Mouse (Mus musculus): Measurements from ENCODE around the gene Amn1.
"Not testable (repeated sequence)": the region's sequence is repeated elsewhere in the genome, so short reads cannot be mapped to it uniquely, and the experiment has no call there.

Gene Amn1

DNA sequence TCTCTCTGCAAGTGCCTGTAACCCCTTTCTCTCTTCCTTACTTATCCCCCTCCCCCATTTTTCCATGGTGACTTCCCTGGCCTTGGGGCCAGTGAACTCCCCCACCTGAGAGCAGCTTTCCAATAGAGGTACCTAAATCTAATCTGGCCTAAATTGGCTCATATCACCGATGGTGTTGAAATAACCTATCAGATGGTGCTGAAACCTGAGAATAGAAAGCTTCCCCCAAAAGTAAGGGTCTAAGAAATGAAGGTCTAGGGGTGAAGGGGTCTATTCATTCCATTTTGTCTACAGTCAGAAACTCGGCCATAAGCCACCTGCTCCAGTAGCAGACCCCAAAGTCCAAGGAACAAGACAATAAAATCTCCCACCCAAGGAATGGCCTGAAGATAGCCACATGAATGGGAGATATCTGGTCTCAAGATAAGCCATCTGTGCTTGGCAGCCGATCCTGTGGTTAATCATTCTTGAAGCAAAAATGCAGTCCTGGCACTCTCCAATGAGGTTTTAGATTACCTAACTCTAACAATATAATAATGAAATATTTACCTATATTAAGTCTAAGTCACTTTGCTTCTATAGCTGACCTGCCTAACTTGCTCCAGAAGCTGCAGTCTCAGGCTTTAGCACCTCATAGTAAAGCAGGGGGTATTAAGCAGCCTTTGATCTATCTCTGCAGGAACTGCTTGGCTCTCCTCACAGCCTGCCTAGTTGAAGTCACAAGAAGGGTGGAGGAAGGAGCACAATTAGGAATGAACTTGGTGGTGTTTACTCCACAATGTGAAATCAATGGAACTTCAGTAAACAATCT is 33.3 kb downstream of the Amn1 start:
- in situ Hi-C loops (cut with MboI, MseI): no loop called here

DNA sequence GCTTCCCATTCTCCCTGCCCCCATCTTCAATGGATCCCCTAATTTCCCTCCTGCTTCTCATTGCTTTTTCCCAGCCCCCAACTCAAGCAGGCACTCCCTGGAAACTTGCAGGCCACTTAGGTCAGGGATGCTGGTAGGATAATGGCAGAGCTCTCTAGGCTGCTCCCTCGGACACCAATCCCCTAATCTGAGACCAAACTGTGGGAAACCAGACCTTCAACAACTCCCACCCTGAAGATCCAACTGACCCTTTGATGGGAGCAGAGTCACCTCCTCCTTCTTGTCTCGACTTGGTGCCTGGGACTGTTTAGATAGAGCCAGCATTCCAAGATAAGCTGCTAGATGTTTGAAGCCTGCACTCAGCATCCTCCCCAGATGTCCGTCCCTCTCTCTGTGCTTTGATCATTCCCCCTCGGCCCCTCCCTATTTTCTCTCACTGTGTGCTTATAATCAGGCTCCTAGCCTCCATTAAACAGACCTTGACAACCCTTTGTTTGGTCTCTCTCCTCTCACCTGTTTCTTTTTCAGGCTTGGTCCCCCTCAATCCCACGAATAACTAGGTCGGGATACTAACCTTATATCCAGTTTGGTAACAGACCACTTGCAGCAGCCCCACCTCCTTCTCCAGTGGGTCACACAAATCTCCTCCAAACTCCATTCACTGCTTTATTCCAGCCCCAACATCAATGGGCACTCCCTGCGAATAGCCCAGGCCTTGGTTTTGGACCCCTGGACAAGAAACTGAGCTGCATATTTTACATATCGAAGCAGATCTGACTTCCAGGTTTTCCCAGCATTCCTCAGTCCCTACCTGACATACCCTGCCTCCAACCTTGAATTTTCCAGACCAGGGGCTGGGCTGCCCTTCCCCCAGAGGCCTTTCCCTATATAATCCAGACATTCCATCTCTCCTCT is 34.1 kb downstream of the Amn1 start:
- in situ Hi-C loops (cut with MboI, MseI): no loop called here

DNA sequence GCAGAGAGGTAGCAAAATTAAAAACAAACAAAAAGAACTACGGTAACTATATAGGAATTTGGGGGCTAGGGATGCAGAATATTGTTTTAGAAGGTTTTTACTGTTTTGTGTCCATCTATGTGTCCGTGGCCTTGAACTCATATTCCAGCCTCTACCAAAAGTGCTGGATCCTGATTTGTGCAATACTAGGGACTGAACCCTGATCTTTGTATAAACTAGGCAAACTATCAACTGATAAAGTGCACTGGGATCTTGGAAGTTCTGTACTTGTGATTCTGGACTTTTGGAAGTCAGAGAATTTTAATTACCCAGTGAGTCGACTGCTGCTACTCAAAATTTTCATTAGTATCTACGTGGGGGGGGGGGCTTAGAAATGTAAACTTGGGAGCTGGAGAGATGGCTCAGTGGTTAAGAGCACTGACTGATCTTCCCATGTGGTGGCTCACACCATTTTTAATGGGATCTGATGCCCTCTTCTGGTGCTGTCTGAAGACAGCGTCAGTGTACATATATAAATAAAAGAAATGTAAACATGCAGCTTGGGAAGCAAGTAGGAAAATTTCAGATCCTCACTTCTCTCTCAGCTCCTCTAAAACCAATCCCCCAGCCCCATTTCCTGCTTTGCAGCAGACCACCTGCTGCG is 34.9 kb downstream of the Amn1 start:
- in situ Hi-C loops (cut with MboI, MseI): no loop called here

DNA sequence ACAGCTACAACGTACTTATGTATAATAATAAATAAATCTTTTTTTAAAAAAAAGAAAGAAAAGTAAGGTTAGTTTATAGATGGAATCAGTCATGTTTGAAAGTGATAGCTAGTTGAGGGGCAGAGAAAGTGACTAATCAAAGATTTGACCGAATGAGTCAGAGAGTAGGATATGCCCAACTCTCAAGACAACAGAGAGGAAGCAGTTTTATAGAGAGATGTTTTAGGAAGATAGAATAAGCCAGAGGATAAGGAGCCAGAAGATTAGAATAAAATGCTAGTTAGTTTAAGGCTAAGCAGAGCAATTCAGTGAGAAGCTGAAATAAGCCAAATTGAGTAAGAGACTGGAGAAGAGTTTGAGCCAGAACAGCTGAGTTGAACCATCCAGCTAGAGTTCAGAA is 36.4 kb downstream of the Amn1 start:
- in situ Hi-C loops (cut with MboI, MseI): no loop called here

DNA sequence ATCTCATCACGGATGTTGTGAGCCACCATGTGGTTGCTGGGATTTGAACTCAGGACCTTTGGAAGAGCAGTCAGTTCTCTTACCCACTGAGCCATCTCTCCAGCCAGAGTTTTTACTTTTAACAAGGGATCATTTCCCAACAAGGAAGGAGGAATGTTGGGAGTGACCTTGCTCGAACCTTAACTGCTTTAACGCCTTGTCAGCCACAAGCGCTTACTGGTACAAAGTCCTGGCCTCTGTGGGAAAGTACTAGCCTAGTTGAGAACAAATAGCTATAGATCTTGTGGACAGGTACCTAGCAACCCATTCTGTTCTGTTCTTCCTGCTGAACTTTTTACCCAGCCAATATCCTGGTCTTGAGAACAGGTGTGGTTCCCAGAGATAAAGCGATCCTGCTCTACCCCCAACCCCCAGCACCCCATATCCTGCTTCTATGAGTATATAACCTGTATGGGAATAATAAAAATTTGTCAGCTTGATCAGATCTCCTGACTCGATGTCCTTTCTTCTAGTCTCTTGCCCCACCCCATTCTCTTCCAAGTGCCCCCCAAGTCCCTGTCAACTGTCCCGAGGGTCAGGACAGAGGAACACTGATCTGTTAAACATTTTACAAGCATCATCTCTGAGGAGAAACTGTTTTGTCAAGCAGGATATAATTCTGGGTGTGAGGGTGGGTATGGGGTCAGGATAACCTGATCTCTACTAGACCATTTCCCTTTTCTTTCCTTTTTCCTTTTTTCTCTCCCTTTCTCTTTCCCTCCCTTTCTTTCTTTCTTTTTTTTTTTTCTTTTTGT is 39.9 kb downstream of the Amn1 start:
- in situ Hi-C loops (cut with MboI, MseI): no loop called here

DNA sequence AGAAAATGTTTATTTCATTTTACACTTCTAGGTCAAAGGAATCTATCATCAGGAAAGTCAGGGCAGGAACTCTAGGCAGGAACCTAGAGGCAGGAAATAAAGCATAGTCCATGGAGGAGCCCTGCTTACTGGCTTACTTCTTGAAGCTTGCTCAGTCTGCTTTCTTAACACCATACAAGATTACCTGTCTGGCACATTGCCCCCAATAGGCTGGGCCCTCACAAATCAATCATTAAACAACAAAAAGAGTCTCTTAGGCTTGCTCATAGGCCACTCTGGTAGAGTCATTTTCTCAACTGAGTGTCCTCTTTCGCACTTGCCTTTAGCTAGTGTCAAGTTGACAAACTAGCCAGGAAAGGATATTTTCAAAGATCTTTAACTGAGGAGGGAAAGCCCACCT is 43.4 kb downstream of the Amn1 start:
- in situ Hi-C loops (cut with MboI, MseI): no loop called here

DNA sequence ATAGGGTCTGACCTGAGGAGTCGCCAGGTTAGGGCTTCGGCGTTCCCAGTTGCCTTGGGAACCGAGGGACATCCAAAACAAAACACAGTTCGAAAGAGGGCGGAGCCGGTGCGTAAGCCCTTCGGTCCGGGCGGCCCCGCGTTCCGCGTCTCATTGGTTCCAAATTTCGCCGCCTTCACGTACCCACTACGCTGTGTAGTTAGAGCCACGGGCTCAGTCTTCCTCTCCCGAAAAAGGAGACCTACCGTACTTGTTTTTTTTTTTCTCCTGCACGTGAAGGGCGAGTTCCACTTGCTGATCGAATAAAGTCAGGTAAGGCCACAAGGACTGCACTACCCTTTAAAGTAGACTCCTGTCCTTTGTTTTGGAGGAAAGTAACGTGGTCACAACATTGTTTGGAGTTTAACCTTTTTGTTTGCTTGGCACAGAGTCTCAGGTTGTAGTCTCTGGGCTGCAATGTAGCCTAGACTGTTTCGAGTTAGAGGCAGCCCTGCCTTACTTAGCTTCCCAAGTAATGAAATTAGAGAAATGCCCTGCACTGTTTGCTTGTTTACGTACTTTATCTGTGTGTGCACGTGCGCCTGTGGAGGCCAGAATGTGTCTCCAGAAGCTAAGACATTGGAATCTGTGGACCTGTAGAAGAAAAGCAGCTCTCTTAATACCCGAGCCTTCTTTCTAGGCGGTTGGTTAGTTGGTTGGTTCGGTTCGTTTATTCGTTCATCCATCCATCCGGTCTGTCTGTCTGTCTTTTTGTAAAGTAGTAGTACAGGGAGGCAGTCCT is 46.9 kb downstream of the Amn1 start:
- in situ Hi-C loops (cut with MboI, MseI): loop anchor here (5.0 kb wide), 1 partner anchor 46 kb away; the partner anchor contains the start of gene Amn1

DNA sequence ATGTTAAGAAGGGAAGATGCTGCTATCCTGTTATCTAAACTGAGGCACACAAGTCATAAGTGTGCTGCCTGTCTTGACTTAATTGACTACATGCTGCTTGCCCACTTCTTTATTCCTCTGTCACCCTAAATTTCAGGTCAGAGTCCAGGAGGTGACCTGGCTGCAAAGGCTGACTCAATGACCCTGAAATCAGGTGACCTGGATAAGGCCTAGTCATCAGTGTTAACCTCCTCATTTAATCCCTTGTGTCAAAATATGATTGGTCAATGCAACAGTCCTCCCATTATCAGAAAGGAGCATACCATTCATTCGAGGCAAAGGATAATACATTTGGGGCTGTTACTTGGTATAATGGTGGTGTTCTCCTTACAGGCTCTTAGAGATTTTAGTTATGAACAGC is 49.0 kb downstream of the Amn1 start, which contains the start of gene Etfbkmt:
Gene Etfbkmt, plus strand, starts transcription at position 379 of the 400 bp plus-strand sequence.
- in situ Hi-C loops (cut with MboI, MseI): loop anchor here (5.0 kb wide), 1 partner anchor 233 kb away; no protein-coding TSS in a partner anchor

DNA sequence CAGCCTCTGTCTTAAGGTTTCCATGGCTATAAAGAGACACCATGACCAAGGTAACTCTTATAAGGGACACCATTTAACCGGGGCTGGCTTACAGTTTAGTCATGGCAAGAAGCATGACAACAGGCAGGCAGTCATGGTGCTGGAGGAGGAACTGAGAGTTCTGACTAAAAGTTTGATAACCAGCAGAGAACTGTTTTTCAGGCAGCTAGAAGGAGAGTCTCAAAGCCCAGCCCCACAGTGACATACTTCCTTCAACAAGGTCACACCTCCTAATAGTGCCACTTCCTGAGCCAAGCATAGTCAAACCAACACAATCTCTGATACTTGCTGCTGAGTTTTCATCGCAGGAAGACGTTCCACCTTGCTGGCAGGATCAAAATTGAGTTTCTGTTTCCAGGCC is 49.5 kb downstream of the Amn1 start:
- in situ Hi-C loops (cut with MboI, MseI): loop anchor here (5.0 kb wide), 1 partner anchor 233 kb away; no protein-coding TSS in a partner anchor

DNA sequence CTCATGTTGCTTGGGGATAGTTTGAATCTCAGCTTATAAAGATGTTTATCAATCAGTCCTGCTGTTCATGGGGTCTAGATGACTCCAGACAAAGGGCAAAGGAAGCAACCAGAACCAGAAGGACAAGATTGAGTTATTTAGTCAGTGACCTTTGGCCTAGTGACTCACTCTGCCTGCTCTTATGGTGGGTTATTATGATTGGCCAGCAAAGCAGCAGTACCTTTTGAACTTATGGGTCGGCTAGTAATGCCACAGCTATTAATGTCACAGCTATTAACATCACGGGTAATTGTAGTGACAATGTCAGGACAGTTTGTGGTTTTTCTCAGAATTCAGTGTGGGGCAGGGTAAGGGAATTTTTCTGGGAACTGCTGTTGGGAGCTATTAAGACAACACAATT is 50.6 kb downstream of the Amn1 start:
- in situ Hi-C loops (cut with MboI, MseI): loop anchor here (5.0 kb wide), 1 partner anchor 234 kb away; no protein-coding TSS in a partner anchor

DNA sequence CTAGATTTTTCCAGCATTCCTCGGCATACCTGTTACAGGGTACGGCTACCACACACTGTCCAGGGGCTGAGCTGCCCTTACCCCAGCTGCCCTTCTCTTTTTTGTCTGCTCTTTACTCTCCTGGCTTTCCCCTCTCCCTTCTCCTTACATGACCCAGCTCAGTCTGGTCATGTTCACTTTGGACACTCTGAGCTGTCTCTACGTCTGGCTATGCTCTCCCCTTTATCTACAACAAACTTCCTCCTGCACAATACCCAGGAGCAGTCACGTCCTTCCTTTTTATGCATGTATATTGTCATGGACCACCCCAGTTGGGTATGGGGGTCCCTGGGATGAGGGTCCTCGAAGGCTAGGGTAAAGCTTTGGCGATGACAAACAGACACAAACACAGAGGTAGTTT is 52.9 kb downstream of the Amn1 start:
- in situ Hi-C loops (cut with MboI, MseI): loop anchor here (5.0 kb wide), 1 partner anchor 237 kb away; no protein-coding TSS in a partner anchor

DNA sequence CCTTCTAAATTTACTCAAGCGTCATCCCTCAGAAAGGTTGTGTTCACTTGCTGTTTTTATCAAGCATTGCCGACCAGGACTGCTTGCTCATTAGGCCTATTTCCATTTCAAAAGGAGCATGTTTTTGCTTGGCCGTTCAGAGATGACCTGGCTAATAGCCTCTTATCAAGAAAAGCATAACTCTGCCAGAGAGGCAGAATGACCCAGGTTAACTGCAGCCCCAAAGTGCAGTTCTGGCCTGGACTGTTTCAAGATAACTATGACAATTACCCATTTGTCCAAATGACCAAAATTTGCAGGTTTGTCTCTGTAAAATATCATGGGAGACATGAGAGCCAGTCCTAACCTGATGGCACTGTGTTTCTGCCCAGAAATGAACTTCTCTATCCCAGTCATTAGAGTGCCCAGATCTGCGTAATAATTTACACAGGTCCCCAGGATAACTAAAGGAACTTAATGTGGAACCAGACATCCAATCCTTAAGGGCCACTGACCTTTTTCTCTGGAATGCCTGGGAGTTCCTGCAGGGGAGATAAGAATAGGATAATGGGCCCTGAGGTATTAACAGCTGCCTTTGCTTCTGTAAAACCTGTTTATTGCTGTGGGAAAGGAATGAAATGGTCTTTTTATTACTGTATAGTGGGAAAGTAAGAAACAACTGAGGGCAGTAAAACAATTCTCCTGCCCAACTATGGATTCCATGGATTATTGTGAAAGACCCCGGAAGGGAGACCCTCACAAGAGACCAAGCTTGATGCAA is 53.9 kb downstream of the Amn1 start:
- in situ Hi-C loops (cut with MboI, MseI): loop anchor here (5.0 kb wide), 1 partner anchor 238 kb away; no protein-coding TSS in a partner anchor

DNA sequence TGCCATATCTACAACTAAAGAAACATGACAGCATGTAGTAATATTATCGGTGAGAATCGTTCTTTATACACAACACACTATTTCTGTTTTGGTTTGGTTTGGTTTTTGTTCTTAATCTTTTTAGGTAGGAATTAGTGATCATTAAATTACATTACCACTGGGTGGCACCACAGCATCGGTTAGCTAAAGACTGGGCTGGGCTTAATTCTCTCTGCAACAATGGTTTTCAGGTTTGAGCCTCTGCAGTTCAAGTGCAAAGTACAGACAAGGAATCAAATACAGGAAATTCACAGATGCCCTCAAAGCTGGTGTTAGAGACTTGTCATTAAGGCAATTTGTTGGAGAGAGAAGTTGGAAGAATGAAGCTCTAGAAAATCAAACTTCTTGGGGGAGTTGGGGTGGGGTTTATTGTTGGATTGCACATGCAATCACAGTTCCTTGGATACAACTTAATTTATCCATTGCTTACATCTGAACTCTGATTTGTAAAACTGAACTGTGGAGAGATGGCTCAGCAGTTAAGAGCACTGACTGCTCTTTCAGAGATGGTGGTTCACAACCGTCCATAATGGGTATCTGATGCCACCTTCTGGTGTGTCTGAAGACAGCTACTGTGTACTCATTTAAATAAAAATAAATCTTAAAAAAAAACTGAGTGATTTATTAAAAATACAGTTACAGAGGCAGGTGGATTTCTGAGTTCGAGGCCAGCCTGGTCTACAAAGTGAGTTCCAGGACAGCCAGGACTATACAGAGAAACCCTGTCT is 56.0 kb downstream of the Amn1 start:
- in situ Hi-C loops (cut with MboI, MseI): no loop called here

DNA sequence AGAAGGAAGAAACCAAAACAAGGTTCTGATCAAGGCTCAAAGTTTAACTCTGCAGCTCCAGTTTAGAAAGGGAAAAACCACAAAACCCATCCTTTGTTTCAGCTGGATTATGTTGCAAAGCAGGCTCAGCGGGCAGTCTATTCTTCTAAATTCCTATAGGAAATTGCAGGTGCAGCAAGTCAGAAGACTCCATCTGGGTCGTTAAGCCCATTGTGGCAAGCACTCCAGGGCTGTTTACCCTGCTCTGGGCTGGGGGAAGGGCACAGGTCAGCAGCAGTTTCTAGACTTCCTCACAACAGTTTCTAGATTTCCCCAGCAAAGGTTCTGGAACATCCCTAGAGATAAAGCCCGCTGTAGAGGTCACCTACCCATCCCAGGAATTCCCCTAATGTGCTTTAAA is 57.4 kb downstream of the Amn1 start:
- in situ Hi-C loops (cut with MboI, MseI): no loop called here

DNA sequence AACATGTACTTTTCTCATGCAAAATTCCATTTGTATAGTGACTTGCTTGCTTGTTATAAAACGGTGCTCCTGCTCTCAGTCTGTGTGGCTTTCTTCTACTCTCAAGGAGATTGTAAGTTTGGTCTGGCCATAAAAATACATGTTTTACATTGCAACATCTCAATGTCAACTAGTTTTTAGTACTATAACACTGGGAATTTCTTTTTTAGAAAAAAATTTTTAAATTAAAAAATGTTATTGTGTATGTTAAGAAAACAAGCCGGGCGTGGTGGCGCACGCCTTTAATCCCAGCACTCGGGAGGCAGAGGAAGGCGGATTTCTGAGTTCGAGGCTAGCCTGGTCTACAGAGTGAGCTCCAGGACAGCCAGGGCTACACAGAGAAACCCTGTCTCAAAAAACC is 58.6 kb downstream of the Amn1 start, which contains the start of gene Gm10203:
Gene Gm10203, plus strand, starts transcription at position 301 of the 400 bp plus-strand sequence.
- in situ Hi-C loops (cut with MboI, MseI): not testable (repeated sequence)

DNA sequence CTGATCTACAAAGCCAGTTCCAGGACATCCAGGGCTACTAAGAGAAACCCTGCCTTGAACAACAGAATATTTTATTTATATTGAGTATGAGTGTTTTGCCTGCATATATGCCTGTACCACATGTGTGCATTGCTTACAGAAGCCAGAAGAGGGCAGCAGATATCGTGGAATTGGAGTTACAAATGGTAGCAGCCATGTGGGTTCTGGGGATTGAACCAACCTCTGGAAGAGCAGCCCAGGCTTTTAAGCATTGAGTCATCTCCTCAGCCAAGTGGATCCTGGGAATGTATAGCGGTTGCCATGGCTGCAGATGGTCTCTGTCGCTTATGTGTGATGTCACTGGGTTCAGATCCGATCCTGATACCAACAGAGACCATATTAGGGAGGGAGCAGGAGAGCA is 61.8 kb downstream of the Amn1 start:
- in situ Hi-C loops (cut with MboI, MseI): no loop called here

DNA sequence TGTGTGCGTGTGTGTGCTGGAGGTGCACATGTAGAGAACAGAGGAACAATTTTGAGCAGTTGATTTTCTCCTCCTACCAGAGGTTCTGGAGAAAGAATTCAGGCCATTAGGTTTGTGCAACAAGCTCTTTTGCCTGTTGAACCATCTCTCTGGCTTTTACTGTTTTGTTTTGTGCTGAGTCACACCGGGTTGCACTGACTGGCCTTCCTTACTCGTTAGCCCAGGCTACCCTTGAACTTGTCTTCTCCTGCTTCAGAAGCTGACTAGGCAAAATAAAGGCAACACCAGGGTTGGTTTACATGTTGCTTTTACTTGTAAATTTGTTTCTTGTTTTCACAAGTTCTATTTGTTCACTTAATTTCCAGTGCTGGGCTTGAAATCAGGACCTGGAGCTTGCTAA is 65.5 kb downstream of the Amn1 start:
- in situ Hi-C loops (cut with MboI, MseI): no loop called here

DNA sequence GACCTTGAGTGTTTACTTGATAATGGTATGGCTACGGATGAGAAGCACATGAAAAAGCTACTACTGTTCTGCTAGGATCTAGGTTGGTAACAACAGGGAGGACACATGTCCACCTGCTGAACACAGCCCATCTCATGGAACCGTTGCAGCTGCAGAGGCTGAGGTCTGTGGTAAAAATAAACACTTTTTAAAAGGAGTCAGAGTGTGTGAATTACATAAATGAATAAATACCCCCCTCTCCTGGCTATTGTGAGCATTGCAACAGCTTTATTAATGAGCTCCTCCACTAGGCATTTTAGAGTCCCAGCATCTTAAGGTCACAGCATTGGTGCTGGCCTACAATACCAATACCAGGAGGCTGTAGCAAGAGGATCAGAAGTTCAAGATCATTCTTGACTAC is 68.7 kb downstream of the Amn1 start:
- in situ Hi-C loops (cut with MboI, MseI): no loop called here

DNA sequence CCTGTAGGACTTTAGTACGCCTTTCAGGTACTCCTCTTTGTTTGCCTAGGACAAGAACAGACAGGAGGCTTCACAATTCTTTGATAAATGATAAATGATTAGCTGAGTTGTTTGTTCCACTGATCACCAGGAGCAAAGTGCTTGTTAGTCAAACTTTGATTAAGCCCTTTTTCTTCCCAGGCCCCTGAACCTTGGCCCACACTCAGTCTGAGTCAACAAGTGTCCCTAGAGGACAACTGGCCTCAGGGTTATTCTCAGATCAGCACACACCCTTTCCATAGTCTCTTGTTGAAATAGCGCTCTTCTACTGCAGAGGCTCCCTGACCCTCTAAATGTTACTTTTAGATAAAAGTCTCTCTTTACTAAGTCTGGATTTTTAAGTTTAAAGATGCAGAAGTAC is 69.6 kb downstream of the Amn1 start:
- in situ Hi-C loops (cut with MboI, MseI): no loop called here

All from T-helper 2 cell (primary cell).